Mouse (Mus musculus): ENCODE data around the gene Xrcc1.
"Not testable (repeated sequence)": the region's sequence is repeated elsewhere in the genome, so short reads cannot be mapped to it uniquely, and the experiment has no call there.

Xrcc1 gene

DNA sequence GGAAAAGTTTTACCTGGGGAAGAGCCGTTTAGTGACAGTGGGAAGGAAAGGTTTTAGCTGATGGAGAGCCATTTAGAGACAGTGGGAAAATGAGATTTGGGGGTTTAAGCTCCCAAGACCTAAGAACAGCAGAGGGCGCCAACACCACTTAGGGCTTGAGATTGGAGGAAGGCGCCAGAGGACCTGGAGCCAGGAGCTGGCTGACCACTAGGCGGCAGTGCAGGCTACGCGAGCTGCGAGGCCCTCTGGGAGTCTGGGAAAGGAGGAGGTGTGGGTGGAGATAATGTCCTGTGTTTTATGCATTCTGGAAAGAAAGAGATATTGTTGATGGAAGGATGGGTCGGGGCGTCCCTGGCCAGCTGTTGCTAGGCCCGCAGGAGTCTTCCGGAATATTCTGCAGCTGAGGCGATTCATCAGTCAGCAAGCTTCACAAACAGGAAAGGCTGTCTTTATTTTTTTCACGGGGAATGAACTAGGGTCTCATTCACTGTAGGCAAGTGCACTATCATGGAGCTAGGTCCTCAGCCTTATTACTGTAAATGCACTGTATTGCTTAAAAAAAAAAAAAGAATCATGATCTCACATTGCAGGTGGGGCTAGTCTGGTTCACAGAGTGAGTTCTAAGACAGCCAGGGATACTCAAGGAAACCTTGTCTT lies 55.0 kb downstream of the Xrcc1 start:
- DNase-seq (ENCODE audit: low spot score): peak; percentile 99

DNA sequence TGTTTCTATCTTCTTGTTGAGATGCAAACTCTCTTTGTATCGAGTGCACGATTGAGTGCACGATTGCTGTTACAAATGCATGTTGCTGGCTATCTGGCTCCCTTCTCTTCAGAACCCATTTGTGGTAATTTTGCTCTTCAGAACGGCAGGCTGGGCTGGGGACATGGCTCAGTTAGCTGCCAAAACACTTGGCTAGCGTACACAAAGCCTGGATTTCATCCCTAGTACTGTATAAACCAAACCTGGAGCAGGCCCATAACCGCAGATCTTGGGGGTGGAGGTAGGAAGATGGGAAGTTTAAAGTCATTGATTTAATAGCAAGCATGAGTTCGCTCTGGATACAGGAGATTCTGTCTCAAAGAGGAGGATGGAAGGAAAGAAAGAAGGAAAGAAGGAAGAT lies 59.5 kb downstream of the Xrcc1 start:
- DNase-seq (ENCODE audit: low spot score): no peak

DNA sequence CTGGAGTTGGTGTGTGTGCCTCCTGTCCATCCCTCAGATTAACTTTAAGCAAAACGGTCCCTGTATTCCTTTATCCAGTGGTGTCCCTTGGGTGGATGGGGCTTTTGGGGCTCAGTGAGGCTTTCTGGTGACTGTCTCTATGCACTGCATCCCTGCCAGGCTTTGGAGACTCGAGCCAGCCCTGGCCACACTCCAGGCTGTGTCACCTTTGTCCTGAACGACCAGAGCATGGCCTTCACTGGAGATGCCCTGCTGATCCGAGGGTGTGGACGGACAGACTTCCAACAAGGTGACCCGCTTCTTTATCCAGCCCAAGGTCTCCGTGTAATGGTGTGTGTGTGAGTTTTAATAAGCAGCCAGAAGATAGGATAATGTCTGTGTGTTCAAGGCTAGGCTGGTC lies 60.0 kb downstream of the Xrcc1 start:
- DNase-seq (ENCODE audit: low spot score): no peak

DNA sequence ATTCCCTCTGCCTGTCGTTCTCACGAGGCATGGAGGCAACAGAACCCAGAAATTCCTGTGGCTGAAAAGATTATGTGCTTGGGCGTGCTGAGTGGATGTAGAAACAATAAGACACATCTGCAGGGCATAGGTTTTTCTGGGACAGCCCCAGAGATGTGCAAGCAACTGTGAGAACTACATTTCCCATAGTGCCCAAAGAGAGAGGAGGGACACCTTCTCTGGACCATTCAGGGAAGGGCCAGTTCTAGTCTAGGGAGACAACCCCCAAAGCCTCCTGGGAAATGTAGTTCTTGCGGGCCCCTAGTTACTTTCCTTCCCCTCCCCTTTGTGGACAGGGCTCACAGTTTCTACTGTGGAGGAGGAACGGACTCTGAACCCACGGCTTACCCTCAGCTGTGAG lies 61.9 kb downstream of the Xrcc1 start:
- peak; percentile 65 for DNase-seq (ENCODE audit: low spot score)

DNA sequence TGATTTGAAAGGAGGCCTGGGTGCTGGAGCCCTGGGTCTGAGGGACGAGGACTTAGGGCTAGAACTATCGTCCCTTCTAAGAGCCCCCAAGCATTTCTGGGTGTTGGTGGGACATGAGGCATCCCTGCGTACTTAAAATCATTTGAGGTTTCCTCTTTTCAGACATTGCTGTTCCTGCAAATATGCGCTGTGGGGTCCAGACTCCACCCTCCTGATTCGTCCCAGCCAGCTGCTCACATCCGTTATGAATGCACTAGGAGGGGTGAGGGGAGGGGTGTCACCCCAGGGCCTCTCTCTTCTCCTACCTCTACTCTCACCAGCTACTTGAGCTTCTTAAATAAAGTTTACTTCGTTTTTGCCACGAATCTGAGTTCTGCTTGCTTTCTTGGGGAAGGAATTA lies 62.5 kb downstream of the Xrcc1 start:
- DNase-seq (ENCODE audit: low spot score): no peak

DNA sequence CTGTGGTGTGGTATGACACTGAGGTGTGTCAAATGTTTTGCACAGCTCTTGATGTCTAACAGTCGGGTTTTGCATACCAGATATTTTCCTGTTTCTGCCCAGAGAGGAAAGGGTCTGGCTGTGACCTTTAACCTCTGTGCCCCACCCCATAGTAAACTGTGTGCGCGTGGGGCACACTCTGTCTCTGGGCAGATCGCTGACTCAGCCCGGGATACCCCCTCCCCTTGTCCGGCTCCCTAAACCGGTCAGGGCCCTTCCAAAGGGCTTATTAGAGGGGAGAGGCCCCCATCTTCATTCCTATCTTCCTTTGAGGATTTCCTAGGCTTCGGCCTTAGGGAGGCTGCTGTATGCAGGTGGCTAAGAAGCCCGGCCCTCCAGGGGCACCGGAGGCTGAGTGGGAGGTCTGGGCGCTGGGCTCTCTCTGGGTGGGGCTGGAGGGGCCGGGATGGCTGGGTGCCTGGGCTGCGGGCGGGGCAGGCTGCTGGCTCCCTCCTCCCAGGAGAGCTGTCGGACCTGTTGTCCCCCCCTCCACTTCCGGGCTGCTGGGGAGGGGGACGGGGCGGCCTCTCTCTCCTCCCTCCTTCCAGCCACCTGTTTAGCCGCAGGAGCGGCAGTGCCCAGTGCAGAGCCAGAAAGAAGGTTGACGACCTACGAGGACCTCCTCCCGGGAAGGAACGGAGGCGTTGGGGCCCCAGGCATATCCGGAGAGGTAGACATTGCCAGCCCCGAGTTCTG lies 64.2 kb downstream of the Xrcc1 start, which contains the start of gene Phldb3:
TSS of gene Phldb3 (plus strand) at position 620 of the 735 bp plus-strand sequence.
- DNase-seq (ENCODE audit: low spot score): no peak

DNA sequence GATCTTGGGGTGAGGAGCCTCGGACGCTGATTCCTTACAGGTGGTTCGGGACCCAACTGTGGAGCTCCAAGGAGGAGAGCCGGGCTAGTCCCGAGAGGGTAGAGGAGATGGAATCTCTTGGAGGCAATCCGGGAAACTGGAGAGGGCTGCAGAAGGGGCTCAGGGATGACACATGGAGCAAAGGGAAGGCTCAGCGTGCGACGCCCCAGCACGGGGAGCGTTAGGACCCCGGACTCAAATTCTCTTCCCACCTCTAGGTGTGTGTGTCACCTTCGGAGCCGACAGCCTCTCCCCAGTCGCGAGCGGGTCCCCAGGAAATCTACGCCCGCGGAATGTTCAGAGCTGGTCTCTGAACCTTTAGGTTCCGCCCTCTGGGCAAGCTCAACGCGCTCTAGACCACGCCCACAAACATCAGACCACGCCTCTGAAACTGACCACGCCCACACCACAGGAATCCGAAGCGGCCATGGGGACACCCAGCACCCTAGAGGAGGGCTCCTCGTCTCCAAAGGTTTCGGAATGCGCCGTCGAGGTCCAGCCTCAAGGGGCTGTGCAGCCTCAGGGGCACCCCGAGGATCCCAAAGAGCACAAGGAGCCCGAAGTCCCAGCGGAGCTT lies 64.9 kb downstream of the Xrcc1 start:
- DNase-seq (ENCODE audit: low spot score): peak; percentile 94

DNA sequence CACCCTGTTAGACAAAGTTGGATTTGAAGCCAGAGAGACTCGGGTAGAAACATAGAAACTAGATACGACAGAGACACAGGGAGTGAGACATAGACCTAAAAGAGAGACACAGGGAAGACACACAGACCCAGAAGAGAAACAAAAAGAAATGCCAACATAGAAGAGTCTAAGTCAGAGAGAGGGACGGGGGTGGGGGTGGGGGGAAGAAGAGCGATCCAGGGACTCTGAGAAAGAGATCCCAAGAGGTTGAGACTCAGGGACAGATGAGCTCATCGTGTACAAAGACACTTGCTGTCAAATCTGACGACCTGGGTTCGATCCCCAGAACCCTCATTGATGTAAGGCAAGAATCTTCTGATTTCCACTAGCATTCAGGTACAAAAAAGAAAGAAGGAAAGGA lies 65.6 kb downstream of the Xrcc1 start:
- DNase-seq (ENCODE audit: low spot score): no peak

DNA sequence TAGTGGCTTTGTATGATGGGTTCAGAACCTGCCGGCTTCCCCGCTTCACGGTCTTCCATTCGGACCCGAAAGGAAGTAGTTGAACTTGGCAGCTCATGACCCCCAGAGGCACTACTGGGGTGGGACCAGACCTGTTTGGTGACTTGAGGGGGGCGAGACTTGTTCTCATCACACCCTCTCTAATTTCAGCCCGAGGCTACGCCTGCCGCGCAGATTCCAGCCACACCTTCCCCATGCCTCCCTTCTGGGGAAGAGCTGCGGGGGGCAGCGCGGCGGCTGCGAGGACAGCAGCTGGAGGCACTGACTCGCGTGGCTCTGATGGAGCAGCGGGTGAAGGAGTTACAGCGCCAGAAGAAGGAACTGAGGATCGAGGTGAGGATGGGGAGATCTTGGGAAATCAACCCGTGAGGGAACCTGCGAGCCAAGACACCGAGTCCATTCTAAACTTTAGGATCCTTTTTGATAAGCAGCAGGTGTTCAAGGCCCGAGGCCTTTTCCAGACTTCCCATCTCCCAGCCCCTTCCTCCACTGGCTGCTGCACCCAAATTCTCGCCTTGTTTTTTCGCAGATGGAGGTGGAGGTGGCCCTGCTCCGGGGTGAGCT lies 66.3 kb downstream of the Xrcc1 start:
- no peak for DNase-seq (ENCODE audit: low spot score)

DNA sequence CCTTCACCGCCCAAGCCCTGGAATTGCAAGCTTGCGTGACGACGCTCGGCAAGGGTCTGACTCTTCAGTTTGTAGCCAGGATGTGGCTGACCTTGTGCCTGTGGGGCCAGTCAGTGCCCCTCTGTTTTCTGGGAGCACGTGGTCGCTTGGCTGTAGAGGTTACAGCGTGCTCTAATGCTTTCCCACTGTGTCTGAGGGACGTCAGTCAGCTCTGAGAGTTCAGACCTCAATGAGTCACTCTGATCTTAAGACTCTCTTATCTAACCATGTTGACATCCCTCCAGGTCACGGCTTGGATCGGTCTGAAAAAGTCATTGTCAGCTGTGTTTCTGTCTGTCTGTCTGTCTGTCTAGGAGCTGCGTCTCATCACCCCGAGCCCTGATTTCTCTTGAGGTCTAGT lies 68.7 kb downstream of the Xrcc1 start:
- no peak for DNase-seq (ENCODE audit: low spot score)

DNA sequence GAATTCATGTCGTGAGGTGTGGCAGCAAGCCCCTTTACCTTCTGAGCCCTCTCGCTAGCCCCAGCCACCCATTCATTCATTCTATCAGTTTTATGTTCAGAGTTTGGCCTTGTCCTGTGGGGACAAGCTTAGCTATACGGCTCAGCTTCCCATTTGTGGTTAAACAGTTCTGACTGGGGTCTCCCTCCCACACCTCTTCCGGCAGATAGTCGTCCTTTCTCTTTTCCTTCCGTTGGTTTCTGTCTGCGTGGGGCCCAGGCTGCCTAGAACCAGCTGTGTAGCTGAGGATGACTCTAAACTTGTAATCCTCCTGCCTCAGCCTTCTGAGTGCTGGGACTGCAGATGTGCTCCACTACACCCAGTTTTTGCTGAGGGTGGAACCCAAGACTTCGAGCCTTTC lies 71.7 kb downstream of the Xrcc1 start:
- DNase-seq (ENCODE audit: low spot score): no peak

DNA sequence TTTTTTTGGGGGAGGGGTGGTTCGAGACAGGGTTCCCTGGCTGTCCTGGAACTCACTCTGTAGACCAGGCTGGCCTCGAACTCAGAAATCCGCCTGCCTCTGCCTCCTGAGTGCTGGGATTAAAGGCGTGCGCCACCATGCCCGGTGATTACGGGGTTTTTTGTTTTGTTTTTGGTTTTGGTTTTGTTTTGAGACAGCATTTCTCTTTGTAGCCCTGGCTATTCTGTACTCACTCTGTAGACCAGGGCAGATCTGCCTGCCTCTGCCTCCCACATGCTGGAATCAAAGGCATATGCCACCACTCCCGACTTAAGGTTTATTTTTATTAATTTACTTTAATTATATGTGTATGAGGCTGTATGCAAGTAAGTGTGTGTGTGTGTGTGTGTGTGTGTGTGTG lies 72.3 kb downstream of the Xrcc1 start:
- not testable (repeated sequence) for DNase-seq (ENCODE audit: low spot score)

DNA sequence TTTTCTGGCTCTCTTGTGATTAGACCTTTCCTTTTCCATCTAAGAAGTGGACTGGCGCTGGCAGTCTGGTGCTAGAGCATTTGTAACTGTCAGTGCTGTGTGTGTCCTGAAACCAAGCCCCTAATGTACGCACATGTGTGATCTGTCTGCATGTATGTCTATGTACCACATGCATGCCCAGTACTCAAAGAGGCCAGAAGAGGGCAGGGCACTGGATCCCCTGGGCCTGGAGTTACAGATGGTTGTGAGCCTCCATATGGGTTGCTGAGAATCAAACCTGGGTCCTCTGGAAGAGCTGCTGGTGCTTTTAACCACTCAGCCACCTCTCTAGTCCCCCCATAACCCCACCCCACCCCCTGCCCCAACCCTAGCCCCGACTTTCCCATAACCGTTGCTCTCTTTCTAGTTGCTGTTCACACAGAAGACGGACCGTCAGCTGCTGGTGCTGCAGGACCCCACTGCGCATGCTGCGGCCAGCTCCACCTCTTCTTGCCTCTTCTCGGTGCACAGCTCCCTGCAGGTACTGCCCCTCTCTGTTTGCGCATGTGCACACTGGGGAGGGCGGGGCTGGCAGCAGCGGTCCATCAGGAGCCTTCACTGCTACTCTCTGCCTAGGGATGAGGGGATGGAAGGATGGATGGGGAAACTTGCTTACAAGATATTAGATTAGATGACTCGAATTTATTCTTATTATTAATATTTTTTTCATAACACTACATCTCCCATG lies 73.7 kb downstream of the Xrcc1 start:
- no peak for DNase-seq (ENCODE audit: low spot score)

DNA sequence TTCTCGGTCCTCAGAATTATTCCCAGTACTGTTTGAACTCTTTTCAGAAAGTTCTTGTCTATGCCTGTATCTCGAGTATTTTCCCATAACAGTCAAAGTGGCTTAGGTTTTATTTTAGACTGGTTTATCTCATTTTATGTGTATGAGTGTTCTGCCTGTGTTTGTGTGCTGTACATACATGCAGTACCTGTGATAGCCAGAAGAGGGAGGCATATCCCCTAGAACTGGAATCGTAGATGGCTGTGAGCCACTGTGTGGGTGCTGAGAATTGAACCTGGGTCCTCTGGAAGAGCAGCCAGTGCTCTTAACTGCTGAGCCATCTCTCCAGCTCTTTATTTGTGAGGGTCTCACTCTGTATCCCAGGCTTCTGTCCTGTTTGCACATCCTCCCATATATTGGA lies 75.1 kb downstream of the Xrcc1 start:
- DNase-seq (ENCODE audit: low spot score): no peak

DNA sequence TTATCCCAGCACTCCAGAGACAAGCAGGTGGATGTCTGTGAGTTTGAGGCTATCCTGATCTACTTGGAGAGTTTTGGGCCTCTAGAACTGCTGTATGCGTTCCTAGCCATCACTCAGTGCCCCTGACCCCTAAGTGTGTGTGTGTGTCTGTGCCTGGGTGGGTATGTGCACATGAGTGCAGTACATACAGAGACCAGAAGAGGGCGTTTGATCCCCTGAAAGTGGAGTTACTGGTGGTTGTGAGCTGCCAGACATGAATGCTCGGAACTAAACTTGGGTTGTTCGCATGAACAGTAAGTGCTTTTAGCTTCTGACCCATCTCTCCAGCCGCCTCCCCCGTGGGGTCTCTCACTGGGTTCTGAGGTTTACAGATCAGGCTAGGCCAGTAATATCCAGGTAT lies 76.9 kb downstream of the Xrcc1 start:
- DNase-seq (ENCODE audit: low spot score): no peak

All from testis, postnatal 10 days (tissue).